Mouse (Mus musculus) kidney, embryonic 14.5 days (tissue): ENCODE data around the gene Gm13698. TPM values are rescaled to one million over a fixed set of nuclear protein-coding genes. Genes with fewer than 3 reads are reported as not detected.
"Not testable (repeated sequence)": the region's sequence is repeated elsewhere in the genome, so short reads cannot be mapped to it uniquely, and the experiment has no call there.

Source experiments
- ATAC-seq: fragments of 200-750 bp; cut with Nextera tagmentation; 2 replicates; pipeline ENCODE4 v1.8.0; 2017; ENCODE audit warnings: moderate number of reproducible peaks, mild to moderate bottlenecking, moderate TSS enrichment, moderate library complexity; ENCODE audit not compliant: low FRiP score, low TSS enrichment
- H3K27ac ChIP-seq: fragments of 300-500 bp; sonication (generic); 2 replicates; pipeline ENCODE4 v1.5.1; 2014; ENCODE audit warnings: low read depth, mild to moderate bottlenecking, low read length, moderate library complexity, mixed read lengths
- H3K27me3 ChIP-seq: fragments of 300-500 bp; sonication (generic); 2 replicates; pipeline ENCODE4 v1.6.1; 2014; ENCODE audit warnings: mild to moderate bottlenecking, low read length; ENCODE audit not compliant: control insufficient read depth, insufficient read depth
- H3K36me3 ChIP-seq: fragments of 300-500 bp; sonication (generic); 2 replicates; pipeline ENCODE4 v1.6.1; 2014; ENCODE audit warnings: low read length, mixed read lengths; ENCODE audit not compliant: control insufficient read depth, insufficient read depth
- H3K4me1 ChIP-seq: fragments of 300-500 bp; sonication (generic); 2 replicates; pipeline ENCODE4 v1.6.1; 2014; ENCODE audit warnings: low read length, mixed read lengths; ENCODE audit not compliant: control insufficient read depth, insufficient read depth
- H3K4me2 ChIP-seq: fragments of 300-500 bp; sonication (generic); replicated peaks from 2 replicates; pipeline ENCODE4 v1.6.1; 2014; ENCODE audit warnings: low read depth, mild to moderate bottlenecking, low read length
- H3K4me3 ChIP-seq: fragments of 300-500 bp; sonication (generic); 2 replicates; pipeline ENCODE4 v1.5.1; 2014; ENCODE audit warnings: mild to moderate bottlenecking, low read length
- H3K9ac ChIP-seq: fragments of 300-500 bp; sonication (generic); 2 replicates; pipeline ENCODE4 v1.6.1; 2014; ENCODE audit warnings: low read depth, mild to moderate bottlenecking, low read length, moderate library complexity
- H3K9me3 ChIP-seq: fragments of 300-500 bp; sonication (generic); 2 replicates; pipeline ENCODE4 v1.6.1; 2016; ENCODE audit warnings: low read length; ENCODE audit not compliant: control insufficient read depth
- WGBS: fragments of 180-500 bp; shearing (Covaris S2); extraction: QIAGEN DNeasy Blood & Tissue Kit; methylation state at CpG from one replicate; pipeline ENCODE4 v1.1.7; 2014; 5-methylcytosine and 5-hydroxymethylcytosine counted together
- polyA plus RNA-seq: library from polyadenylated mRNA; unstranded; fragments of >200 nt; fragmentation: Nextera tagmentation; extraction: Ambion mirVana; gene quantifications from 2 replicates; pipeline ENCODE4 v1.2.1, GENCODE M21; 2014

Gene Gm13698
- not detected in 2 replicates for polyA plus RNA-seq

DNA sequence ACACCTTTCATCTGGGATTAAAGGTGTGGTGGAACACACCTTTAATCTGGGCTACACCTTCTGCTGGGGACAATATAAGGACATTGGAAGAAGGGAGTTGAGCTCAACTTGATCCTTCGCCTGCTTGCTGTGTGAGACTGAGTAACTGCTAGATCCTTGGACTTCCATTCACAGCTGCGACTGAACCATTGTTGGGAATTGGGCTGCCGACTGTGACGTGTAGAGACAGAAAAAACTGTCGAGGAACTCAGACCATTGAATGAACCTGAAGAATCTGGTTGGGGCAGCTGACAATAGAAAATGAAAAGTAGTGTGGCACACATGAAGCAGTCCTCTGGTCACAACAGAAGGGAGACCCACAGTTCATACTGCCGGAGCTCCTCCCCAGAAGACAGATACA lies at the start of gene Gm13698:
Gene Gm13698, plus strand, starts transcription at position 301 of the 400 bp plus-strand sequence.
- WGBS: no CpG with 5 or more reads among the region's 6 CpGs
- not testable (repeated sequence) for H3K9me3 ChIP-seq, ATAC-seq, H3K9ac ChIP-seq, H3K4me1 ChIP-seq, H3K27ac ChIP-seq, H3K36me3 ChIP-seq, H3K4me3 ChIP-seq, H3K27me3 ChIP-seq, H3K4me2 ChIP-seq

DNA sequence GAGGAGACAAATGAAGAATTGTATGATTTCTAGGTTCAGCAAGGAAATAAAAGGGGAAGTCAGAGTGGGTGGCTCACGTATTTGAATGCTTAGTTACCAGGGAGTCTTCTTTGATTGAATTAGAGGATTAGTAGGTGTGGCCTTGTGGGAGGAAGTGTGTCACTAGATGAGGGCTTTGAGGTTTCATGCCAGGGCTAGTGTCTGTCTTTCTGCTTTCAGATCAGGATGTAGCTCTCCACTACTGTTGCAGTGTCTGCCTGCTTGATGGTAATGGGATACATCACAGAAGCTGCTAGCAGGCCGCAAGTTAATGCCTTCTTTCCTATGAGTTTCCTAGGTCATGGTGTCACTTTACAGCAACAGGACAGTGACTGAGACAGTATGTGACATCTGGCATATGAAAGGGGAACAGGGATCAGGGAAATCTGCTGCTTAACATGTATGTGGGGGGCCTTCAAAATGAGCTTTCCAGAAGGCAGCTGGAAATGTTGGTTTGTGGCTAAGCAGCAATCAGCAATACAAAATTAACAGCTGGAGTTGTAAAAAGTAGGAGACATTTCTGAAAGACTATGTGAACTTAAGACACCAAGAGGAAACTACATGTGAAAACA lies 25.9 kb upstream of the Gm13698 start:
- Histone ChIP-seq H3K36me3 (no peaks in the 10 kb centered on the region), H3K27me3 (no peaks in the 10 kb centered on the region), H3K4me1 (no peaks in the 10 kb centered on the region), H3K9me3 (no peaks in the 10 kb centered on the region), H3K9ac (no peak overlapping the region), H3K4me2 (no peak overlapping the region), H3K27ac (no peak overlapping the region), H3K4me3 (no peak overlapping the region)
- 23% methylated on average over 2 of the region's 2 CpGs for WGBS
- peak; percentile 81; the same call in 1 of the 2 replicates for ATAC-seq

GRCm38 (mm10) chr2:83940931-83941361 lies 14.5 kb upstream of the Gm13698 start, which contains the start of gene Zswim2:
Gene Zswim2 (minus strand): TSS chr2:83941228.
- ATAC-seq: peak; percentile 89
- Histone ChIP-seq H3K9me3 (no peaks in the 10 kb centered on the region), H3K9ac (no peak within 1 kb of the TSS), H3K4me2 (peak within 1 kb of the TSS; percentile 42), H3K27ac (no peak within 1 kb of the TSS), H3K4me1 (peaks cover 4% of the 10 kb centered on the region; the same call in 1 of the 2 replicates), H3K27me3 (no peaks in the 10 kb centered on the region; the same call in 1 of the 2 replicates), H3K36me3 (no peaks in the 10 kb centered on the region), H3K4me3 (peak within 1 kb of the TSS; percentile 19; the same call in 1 of the 2 replicates)
- WGBS: under 1% methylated on average over 20 of the region's 20 CpGs

GRCm38 (mm10) chr2:83941378-83941777 lies 14.1 kb upstream of the Gm13698 start:
- no peak overlapping the region for H3K9ac ChIP-seq
- no peak for ATAC-seq
- H3K4me3 ChIP-seq: no peak overlapping the region
- H3K27me3 ChIP-seq: no peaks in the 10 kb centered on the region; the same call in 1 of the 2 replicates
- H3K27ac ChIP-seq: no peak overlapping the region
- no peaks in the 10 kb centered on the region for H3K36me3 ChIP-seq
- H3K9me3 ChIP-seq: no peaks in the 10 kb centered on the region
- peaks cover 4% of the 10 kb centered on the region; the same call in 1 of the 2 replicates for H3K4me1 ChIP-seq
- WGBS: 48% methylated on average over 3 of the region's 3 CpGs
- H3K4me2 ChIP-seq: peak overlapping the region; percentile 42

GRCm38 (mm10) chr2:83941792-83942191 lies 13.7 kb upstream of the Gm13698 start:
- no peak overlapping the region for H3K4me2 ChIP-seq
- H3K4me1 ChIP-seq: peaks cover 4% of the 10 kb centered on the region; the same call in 1 of the 2 replicates
- 64% methylated on average over 4 of the region's 4 CpGs for WGBS
- no peak overlapping the region for H3K27ac ChIP-seq
- no peak for ATAC-seq
- H3K4me3 ChIP-seq: no peak overlapping the region
- no peaks in the 10 kb centered on the region for H3K9me3 ChIP-seq
- H3K36me3 ChIP-seq: no peaks in the 10 kb centered on the region
- no peak overlapping the region for H3K9ac ChIP-seq
- no peaks in the 10 kb centered on the region; the same call in 1 of the 2 replicates for H3K27me3 ChIP-seq

DNA sequence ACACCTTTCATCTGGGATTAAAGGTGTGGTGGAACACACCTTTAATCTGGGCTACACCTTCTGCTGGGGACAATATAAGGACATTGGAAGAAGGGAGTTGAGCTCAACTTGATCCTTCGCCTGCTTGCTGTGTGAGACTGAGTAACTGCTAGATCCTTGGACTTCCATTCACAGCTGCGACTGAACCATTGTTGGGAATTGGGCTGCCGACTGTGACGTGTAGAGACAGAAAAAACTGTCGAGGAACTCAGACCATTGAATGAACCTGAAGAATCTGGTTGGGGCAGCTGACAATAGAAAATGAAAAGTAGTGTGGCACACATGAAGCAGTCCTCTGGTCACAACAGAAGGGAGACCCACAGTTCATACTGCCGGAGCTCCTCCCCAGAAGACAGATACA lies 5.7 kb downstream of the Gm13698 start, which contains the start of gene Gm13693:
Gene Gm13693, plus strand, starts transcription at position 301 of the 400 bp plus-strand sequence.
- not testable (repeated sequence) for H3K36me3 ChIP-seq, ATAC-seq, H3K27me3 ChIP-seq, H3K27ac ChIP-seq, H3K9me3 ChIP-seq, H3K4me2 ChIP-seq, H3K9ac ChIP-seq, H3K4me3 ChIP-seq, H3K4me1 ChIP-seq
- WGBS: no CpG with 5 or more reads among the region's 6 CpGs

DNA sequence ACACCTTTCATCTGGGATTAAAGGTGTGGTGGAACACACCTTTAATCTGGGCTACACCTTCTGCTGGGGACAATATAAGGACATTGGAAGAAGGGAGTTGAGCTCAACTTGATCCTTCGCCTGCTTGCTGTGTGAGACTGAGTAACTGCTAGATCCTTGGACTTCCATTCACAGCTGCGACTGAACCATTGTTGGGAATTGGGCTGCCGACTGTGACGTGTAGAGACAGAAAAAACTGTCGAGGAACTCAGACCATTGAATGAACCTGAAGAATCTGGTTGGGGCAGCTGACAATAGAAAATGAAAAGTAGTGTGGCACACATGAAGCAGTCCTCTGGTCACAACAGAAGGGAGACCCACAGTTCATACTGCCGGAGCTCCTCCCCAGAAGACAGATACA lies 11.5 kb downstream of the Gm13698 start, which contains the start of gene Gm13695:
Gene Gm13695, plus strand, starts transcription at position 301 of the 400 bp plus-strand sequence.
- not testable (repeated sequence) for H3K4me2 ChIP-seq, H3K4me3 ChIP-seq, ATAC-seq, H3K27me3 ChIP-seq, H3K9ac ChIP-seq, H3K27ac ChIP-seq, H3K36me3 ChIP-seq, H3K4me1 ChIP-seq, H3K9me3 ChIP-seq
- no CpG with 5 or more reads among the region's 6 CpGs for WGBS

- not testable (repeated sequence) for ATAC-seq, H3K9ac ChIP-seq, H3K9me3 ChIP-seq, H3K4me1 ChIP-seq, H3K4me3 ChIP-seq, H3K27ac ChIP-seq, H3K4me2 ChIP-seq, H3K27me3 ChIP-seq, H3K36me3 ChIP-seq
- no CpG with 5 or more reads among the region's 6 CpGs for WGBS
Observed at GRCm38 (mm10) chr2:83972823-83973222, 17.3 kb downstream of the Gm13698 start, which contains the start of gene Gm13696. Gene Gm13696 (plus strand): TSS chr2:83973123.

DNA sequence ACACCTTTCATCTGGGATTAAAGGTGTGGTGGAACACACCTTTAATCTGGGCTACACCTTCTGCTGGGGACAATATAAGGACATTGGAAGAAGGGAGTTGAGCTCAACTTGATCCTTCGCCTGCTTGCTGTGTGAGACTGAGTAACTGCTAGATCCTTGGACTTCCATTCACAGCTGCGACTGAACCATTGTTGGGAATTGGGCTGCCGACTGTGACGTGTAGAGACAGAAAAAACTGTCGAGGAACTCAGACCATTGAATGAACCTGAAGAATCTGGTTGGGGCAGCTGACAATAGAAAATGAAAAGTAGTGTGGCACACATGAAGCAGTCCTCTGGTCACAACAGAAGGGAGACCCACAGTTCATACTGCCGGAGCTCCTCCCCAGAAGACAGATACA lies 23.1 kb downstream of the Gm13698 start, which contains the start of gene Gm13694:
Gene Gm13694, plus strand, starts transcription at position 301 of the 400 bp plus-strand sequence.
- H3K4me2 ChIP-seq, ATAC-seq, H3K4me1 ChIP-seq, H3K36me3 ChIP-seq, H3K9ac ChIP-seq, H3K27me3 ChIP-seq, H3K27ac ChIP-seq, H3K4me3 ChIP-seq, H3K9me3 ChIP-seq: not testable (repeated sequence)
- no CpG with 5 or more reads among the region's 6 CpGs for WGBS
